Mouse (Mus musculus) brain, adult 2 months (tissue): Measurements from ENCODE around the gene Lin52.
A peak's percentile ranks its signal among the peaks of the same experiment; 100 is the strongest.

Source experiments
- DNase-seq: peaks from one replicate; pipeline ENCODE4 v3.0.0; 2011; ENCODE audit warnings: low read depth, low spot score

The Lin52 gene

GRCm38 (mm10) chr12:84468701-84469100, 17.5 kb downstream of the Lin52 start:
- peak; percentile 72 for DNase-seq

- no peak for DNase-seq
These were observed 27.7 kb downstream of the Lin52 start for GRCm38 (mm10) chr12:84478937-84479336.

- no peak for DNase-seq
These were observed 30.0 kb downstream of the Lin52 start for GRCm38 (mm10) chr12:84481251-84481650.

- no peak for DNase-seq
These were observed 31.8 kb downstream of the Lin52 start for GRCm38 (mm10) chr12:84482778-84483585.

- peak; percentile 51 for DNase-seq
These were observed 36.3 kb downstream of the Lin52 start for GRCm38 (mm10) chr12:84487324-84488056.

- no peak for DNase-seq
These were observed 45.6 kb downstream of the Lin52 start for GRCm38 (mm10) chr12:84496795-84497194.

GRCm38 (mm10) chr12:84500528-84501263, 49.5 kb downstream of the Lin52 start:
- no peak for DNase-seq

GRCm38 (mm10) chr12:84501278-84501677, 50.1 kb downstream of the Lin52 start:
- DNase-seq = no peak

GRCm38 (mm10) chr12:84506856-84507255, 55.6 kb downstream of the Lin52 start:
- DNase-seq = peak; percentile 23

GRCm38 (mm10) chr12:84512016-84512415, 60.8 kb downstream of the Lin52 start:
- no peak for DNase-seq

- no peak for DNase-seq
These were observed 64.3 kb downstream of the Lin52 start for GRCm38 (mm10) chr12:84515486-84515885.

GRCm38 (mm10) chr12:84516642-84517041, 65.4 kb downstream of the Lin52 start:
- DNase-seq = no peak

- DNase-seq = no peak
These were observed 66.8 kb downstream of the Lin52 start for GRCm38 (mm10) chr12:84518018-84518417.

- no peak for DNase-seq
These were observed 72.5 kb downstream of the Lin52 start for GRCm38 (mm10) chr12:84523728-84524127.

- no peak for DNase-seq
These were observed 73.2 kb downstream of the Lin52 start for GRCm38 (mm10) chr12:84524147-84525050.

GRCm38 (mm10) chr12:84525422-84525821, 74.2 kb downstream of the Lin52 start:
- DNase-seq = no peak

- no peak for DNase-seq
These were observed 79.2 kb downstream of the Lin52 start for GRCm38 (mm10) chr12:84530426-84530825.

- DNase-seq = peak; percentile 34
These were observed 80.9 kb downstream of the Lin52 start for GRCm38 (mm10) chr12:84531906-84532829.

- DNase-seq = no peak
These were observed 81.6 kb downstream of the Lin52 start for GRCm38 (mm10) chr12:84532830-84533199.
